Mouse (Mus musculus): ENCODE measurements at regions not wholly inside any gene's neighbourhood (a gene's known extent, or its start where the extent isn't known, plus 50 kb on each side); places are given as distances from the start of the nearest gene placed in this dataset.

GRCm38 (mm10) chr8:26524237-26524636, 404.9 kb downstream of the Gm45692 start:
- TF ChIP-seq CTCF (conservative IDR thresholded peaks at IDR 0.05 in 1 of 2, IDR thresholded peaks at IDR 0.05 in 1 of 2; ENCODE audit: low read depth in 2 of 2, low read length in 2 of 2), result no peak
- TF ChIP-seq POLR2A (IDR thresholded peaks at IDR 0.05; ENCODE audit: low read depth, low read length), result no peak
- TF ChIP-seq USF2 (conservative IDR thresholded peaks at IDR 0.05; ENCODE audit: low read depth, low read length), result no peak
- no peak for TF ChIP-seq ZKSCAN1 (IDR thresholded peaks at IDR 0.05; ENCODE audit: borderline replicate concordance, low read depth, low read length)
- TF ChIP-seq GABPA (IDR thresholded peaks at IDR 0.05; ENCODE audit: insufficient replicate concordance, low read depth, low read length), result no peak
